Mouse (Mus musculus): ENCODE data around the gene Lman1l. TPM values are rescaled to one million over a fixed set of nuclear protein-coding genes. Genes with fewer than 3 reads are reported as not detected.

Lman1l gene
- total RNA-seq, 2 experiments from 2014 or later: not detected

GRCm38 (mm10) chr9:57594174-57594509 is 26.4 kb downstream of the Lman1l start:
- intact Hi-C loops (cut with DNase I): no loop called here
- no peak for DNase-seq

GRCm38 (mm10) chr9:57593454-57594173 is 27.0 kb downstream of the Lman1l start:
- no peak for DNase-seq

GRCm38 (mm10) chr9:57590726-57591125 is 29.8 kb downstream of the Lman1l start:
- DNase-seq: no peak
- intact Hi-C loops (cut with DNase I): no loop called here

More at GRCm38 (mm10) chr9:57593454-57594173, 27.0 kb downstream of the Lman1l start:
- intact Hi-C loops (cut with DNase I): no loop called here

DNA sequence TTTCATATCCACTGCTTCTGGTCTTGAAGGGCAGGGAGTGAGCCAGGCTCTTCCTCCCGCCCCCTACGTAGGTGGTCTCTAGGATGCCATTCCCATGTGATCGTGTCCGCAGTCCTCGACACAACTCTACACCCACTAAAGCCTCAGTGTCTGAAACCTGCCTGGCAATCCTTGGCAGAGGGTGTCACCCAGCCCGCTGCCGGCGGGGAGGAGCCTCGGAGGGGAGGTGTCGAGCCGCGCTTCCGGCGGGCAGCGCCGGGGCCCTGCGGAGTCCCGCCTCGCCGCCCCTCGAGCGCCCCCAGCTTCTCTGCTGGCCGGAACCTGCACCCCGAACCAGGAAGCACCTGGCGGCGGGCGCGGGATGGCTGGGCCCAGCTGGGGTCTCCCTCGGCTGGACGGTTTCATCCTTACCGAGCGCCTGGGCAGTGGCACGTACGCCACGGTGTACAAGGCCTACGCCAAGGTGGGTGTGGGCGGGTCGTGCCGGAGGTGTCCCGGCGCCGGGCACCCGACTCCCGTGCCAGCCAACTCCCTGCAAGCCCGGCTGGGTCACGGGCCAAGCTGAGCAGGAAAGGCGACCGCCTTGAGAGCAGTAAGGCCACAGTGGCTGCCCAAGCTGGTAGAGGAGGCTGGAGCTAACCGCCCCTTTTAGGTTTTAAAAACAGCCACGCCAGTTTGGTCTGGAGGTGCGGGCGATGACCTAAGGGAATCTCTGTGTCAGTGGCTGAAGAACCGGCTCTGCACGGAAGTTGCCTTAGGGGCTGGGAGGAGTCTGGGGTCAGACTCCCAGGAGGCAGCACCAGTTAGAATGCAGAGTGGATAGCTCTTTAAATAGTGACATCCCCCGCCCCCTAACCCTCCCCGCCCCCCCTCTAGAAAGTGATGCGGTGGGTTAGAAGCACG is 31.1 kb downstream of the Lman1l start, which contains the start of gene Ulk3:
TSS of gene Ulk3 (plus strand) at position 229 of the 903 bp plus-strand sequence.
- intact Hi-C loops (cut with DNase I): loop anchor here (2.0 to 5.0 kb wide), 3 partner anchors 29 to 55 kb away; partner anchors contain the start of gene Scamp2
- DNase-seq: peak; percentile 83 to 86

DNA sequence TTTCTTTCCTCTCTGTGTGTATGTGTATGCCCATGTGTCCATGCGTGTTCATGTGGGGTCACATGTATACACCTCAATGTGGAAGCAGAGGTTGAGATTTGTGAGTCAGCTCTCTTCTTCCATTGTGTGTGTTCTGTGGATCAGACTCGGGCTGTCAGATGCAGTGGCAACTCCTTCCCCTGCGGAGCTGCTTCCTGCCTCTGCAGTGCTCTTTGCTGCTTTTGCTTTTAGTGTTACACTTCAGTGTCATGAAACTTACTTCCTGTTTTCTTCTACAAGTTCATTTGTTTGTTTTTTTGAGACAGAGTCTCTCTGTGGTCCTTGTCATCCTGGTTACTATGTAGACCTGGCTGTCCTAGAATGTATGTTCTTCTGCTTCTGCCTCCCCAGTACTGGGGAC is 35.6 kb downstream of the Lman1l start:
- intact Hi-C loops (cut with DNase I): loop anchor here (5.0 kb wide), 1 partner anchor 43 kb away; no protein-coding TSS in a partner anchor
- no peak for DNase-seq

DNA sequence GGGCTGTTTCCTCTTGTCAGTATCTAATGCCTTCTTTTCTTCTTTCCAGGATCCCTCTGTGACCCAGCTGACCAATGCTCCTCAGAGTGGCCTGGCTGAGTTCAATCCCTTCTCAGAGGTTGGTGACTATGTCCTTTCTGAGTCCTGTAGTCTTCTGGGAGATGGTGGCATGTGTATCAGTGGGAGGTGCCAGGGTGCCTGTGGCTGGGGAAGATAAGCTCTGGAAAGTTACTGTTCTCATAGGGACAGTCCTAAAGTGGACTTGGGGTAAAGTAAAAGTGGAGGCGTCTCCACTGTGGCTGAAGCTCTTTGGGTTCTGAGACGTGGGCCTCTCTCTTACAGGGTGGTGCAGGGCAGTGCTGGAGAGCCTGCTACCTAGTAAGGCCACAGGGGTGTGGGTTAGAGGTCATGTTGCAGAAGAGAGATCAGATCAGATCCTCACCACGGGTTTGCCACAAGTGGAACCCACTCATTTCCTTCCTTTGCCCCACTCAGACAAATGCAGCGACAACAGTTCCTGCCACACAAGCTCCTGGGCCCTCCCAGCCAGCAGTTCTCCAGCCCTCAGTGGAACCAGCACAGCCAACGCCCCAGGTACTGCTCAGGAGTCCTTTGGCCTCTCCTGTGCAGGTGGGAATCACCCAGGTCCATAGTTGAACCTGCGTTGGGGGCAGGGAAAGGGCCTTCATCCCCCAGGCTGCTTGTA is 43.3 kb downstream of the Lman1l start:
- intact Hi-C loops (cut with DNase I): no loop called here
- DNase-seq: no peak

DNA sequence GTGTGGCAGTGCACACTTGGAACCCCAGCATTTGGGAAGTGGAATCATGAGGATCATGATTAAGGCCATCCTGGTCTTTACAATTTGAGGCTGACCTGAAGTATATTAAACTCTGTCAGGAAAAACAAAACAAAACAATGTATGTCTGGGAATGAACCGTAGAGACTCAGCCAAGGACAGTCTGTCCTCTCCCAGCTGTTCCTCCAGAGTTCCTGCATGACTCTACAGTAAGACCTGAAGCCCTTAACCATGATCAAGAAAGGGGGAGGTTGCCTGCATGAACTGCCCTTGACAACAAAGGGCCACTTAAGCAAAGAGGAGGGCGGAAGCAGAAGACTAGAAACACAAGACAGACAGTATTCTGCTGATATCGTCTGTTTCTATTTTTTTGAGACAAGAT is 45.0 kb downstream of the Lman1l start:
- DNase-seq: no peak

DNA sequence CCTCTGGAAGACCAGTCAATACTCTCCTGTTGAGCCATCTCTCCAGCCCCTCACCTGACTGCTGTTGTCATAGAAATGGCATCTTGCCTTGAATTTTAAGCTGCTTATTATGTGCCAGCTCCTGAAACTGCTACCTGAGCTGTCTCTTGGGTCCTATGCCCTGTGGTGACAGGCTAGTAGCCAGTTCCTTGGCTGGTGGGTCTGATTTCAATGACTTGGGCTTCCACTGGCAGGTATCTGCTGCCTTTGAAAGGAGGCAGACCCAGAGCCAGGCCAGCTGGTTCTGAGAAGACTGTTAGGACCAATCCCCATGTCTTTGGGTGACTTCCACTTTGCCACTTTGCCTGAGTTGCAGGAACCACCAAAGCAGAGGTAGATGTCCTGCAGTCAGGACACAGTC is 46.2 kb downstream of the Lman1l start:
- DNase-seq: no peak
- intact Hi-C loops (cut with DNase I): no loop called here

More for the DNA sequence above, 45.0 kb downstream of the Lman1l start:
- intact Hi-C loops (cut with DNase I): no loop called here

- intact Hi-C loops (cut with DNase I): no loop called here
- no peak for DNase-seq
Observed at GRCm38 (mm10) chr9:57568500-57568899, 52.1 kb downstream of the Lman1l start.

GRCm38 (mm10) chr9:57566846-57567245 is 53.7 kb downstream of the Lman1l start:
- no peak for DNase-seq
- intact Hi-C loops (cut with DNase I): no loop called here

DNA sequence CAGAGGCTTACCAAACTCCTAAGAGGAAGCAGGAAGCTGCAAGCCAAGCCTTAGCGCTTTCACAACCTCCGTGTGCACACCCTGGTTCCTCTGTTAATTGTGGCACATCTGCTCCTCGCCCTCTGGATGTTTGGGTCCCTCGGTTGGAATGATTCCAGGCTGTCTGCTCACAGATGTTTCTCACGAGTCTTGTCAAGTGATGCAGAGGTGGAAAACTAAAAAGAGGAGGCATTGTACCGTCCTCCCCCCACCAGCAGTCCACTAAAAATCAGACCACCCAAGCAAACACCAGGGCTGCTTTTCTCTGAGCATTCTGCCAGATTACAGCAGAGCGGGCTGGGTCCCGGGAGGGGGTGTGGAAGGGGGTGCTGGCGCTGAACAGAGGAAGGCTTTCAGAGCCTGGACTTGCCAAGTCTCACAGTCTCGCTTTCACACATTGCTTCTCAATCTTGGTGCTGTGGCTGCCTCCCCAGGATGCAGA is 54.8 kb downstream of the Lman1l start:
- DNase-seq: peak; percentile 59 to 67
- intact Hi-C loops (cut with DNase I): no loop called here

DNA sequence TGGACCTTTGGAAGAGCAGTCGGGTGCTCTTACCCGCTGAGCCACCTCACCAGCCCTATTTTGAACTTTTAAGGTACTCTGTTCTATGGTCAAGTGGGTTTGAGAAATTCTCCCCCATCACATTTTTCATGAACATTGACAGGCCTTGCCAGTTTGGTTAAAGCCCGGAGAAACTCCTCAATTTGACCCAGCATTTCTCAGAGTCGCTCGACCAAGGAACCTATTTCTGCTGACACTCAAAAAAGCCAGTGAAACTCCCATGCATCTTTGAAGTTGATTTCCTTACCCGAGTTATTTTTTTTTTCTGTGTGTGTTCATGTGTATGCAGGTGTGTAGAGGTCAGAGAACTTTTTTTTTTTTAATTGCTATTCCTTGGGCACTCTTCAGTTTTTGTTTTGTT is 56.0 kb downstream of the Lman1l start:
- intact Hi-C loops (cut with DNase I): no loop called here
- DNase-seq: no peak

DNA sequence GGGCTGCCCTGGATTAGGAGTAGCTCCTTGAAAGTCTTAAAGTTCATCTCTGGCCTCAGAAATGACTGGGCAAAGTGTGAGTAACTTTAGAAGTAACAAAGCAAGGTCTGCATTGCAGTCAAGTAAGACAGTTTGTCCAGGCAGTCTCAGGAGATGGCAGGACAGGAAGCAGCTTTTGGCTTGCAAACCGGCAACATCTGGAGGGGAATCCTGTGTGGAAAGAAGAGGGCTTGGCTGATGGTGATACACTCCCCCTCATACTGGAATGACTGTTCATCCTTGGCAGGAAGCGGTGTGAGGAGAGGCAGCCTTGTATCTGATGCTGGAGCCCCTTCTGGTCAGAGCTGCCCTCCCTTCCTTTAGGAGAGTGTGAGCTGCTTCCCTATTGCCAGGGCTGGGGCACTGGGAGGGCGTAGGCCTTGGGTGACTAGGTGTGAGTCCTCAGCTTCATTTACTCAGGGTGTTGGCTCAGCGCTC is 57.6 kb downstream of the Lman1l start:
- intact Hi-C loops (cut with DNase I): no loop called here
- peak; percentile 80 to 83 for DNase-seq

DNA sequence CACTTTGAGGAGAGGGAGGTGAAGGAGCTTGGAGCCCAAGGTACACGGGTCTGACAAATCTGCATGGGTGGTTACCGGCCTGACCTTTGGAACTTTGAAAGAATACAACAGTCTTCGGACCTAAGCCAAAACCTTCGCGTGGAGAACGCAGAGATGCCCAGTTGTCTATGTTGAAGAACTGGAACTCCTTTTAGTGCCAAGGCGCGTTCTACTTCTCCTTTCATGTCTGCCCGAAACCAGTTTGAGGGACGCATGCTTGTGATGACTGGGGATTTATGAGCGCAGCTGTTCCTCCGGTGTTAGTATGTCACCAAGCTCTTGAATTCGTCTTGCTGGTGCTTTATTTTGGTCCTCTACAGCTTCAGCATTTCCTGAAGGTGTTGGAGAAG is 58.9 kb downstream of the Lman1l start:
- intact Hi-C loops (cut with DNase I): loop anchor here (2.0 kb wide), 1 partner anchor 27 kb away; the partner anchor contains the start of gene Ulk3
- no peak for DNase-seq

GRCm38 (mm10) chr9:57560861-57561710 is 59.5 kb downstream of the Lman1l start, which contains the start of gene Scamp2:
TSS of gene Scamp2 (plus strand) at chr9:57560943.
- peak; percentile 96 to 97 for DNase-seq
- intact Hi-C loops (cut with DNase I): loop anchor here (2.0 kb wide), 1 partner anchor 28 kb away; the partner anchor contains the start of gene Ulk3

- no peak for DNase-seq
Observed at GRCm38 (mm10) chr9:57560263-57560662, 60.3 kb downstream of the Lman1l start.

GRCm38 (mm10) chr9:57559568-57559967 is 61.0 kb downstream of the Lman1l start:
- DNase-seq: no peak
- intact Hi-C loops (cut with DNase I): no loop called here

More at GRCm38 (mm10) chr9:57560263-57560662, 60.3 kb downstream of the Lman1l start:
- intact Hi-C loops (cut with DNase I): loop anchor here (2.0 kb wide), 1 partner anchor 29 kb away; the partner anchor contains the start of gene Ulk3

DNA sequence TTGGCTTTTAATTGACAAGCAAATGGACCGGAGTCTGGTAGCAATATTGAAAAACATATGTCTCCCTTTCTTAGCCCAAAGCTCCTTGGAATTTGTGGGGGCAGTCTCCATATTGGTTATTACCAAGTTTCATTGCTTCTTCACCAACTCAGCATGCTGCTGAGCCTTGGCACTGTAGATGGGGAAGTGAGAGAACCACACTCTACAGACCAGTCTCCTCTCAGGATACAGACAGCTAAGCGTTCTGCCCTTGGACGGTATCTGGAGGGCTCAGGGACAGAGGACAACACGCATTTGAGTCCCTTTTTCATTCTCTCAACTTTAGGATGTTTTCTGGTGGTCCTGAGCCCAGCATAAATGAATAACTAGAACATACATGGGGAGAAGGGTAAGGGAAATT is 61.9 kb downstream of the Lman1l start:
- intact Hi-C loops (cut with DNase I): no loop called here
- no peak for DNase-seq

DNA sequence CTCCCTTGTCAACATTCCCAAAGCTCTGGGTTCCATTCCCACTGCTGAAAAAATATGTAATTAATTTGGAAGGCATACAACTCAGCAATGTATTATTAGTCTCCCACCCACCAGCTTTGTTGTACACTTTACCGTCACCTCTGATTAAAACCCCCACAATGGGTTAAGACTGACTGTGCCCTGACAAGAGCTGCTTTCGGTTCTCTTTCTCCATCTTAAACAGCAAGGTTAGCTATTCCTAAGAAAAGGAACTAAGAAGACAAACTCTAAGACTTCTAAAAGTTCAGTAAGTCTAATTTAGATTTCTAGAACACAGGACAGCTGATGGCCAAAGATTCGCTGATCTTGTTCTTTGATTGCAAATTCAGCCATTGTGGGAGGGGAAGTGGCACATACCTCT is 63.4 kb downstream of the Lman1l start:
- intact Hi-C loops (cut with DNase I): no loop called here
- DNase-seq: no peak
